Mouse (Mus musculus): Measurements from ENCODE around the gene Fto. TPM values are rescaled to one million over a fixed set of nuclear protein-coding genes. Genes with fewer than 3 reads are reported as not detected.
A peak's percentile ranks its signal among the peaks of the same experiment; 100 is the strongest.

Gene Fto
- polyA plus RNA-seq, 2 experiments = 10.0 to 15.6 TPM

GRCm38 (mm10) chr8:91359511-91359910 is 46.2 kb downstream of the Fto start:
- Histone ChIP-seq H3K4me3 (ENCODE audit: insufficient read depth in 1 of 2, low read depth in 2 of 2, low read length in 2 of 2) (no peak overlapping the region), H3K36me3 (replicated peaks; ENCODE audit: control insufficient read depth, insufficient read depth, low read depth) (no peaks in the 10 kb centered on the region), H3K27ac (no peak overlapping the region), H3K4me2 (ENCODE audit: low read depth) (no peak overlapping the region), H3K9ac (replicated peaks) (no peak overlapping the region), H3K9me3 (ENCODE audit: control insufficient read depth, low read length) (no peaks in the 10 kb centered on the region), H3K4me1 (replicated peaks; ENCODE audit: control insufficient read depth in 2 of 2, insufficient read depth in 2 of 2, low read length in 1 of 2) (peaks cover 0 to 10% of the 10 kb centered on the region in 2 experiments; a peak in 1 of 4 replicates), H3K27me3 (ENCODE audit: control insufficient read depth, insufficient read depth, low read length) (no peaks in the 10 kb centered on the region)
- DNase-seq (ENCODE audit: low read depth in 3 of 3, low spot score in 3 of 3) (no peak), ATAC-seq (ENCODE audit: insufficient read depth) (no peak)
- TF ChIP-seq EP300 (IDR thresholded peaks at IDR 0.05; ENCODE audit: low read depth) (no peak), CTCF (IDR thresholded peaks at IDR 0.05; ENCODE audit: low read depth) (no peak)
- 62% methylated on average over 9 of the region's 9 CpGs for WGBS (ENCODE audit: insufficient replicate concordance)

GRCm38 (mm10) chr8:91360644-91361357 is 47.5 kb downstream of the Fto start:
- WGBS (ENCODE audit: insufficient replicate concordance) = 40% methylated on average over 10 of the region's 10 CpGs
- no peak for DNase-seq (ENCODE audit: low read depth in 3 of 3, low spot score in 3 of 3)
- ATAC-seq (ENCODE audit: insufficient read depth) = no peak

GRCm38 (mm10) chr8:91363272-91363860 is 50.0 kb downstream of the Fto start:
- WGBS (ENCODE audit: insufficient replicate concordance) = 78% methylated on average over 10 of the region's 10 CpGs
- no peak overlapping the region for H3K27ac ChIP-seq
- no peaks in the 10 kb centered on the region for H3K36me3 ChIP-seq (replicated peaks; ENCODE audit: control insufficient read depth, insufficient read depth, low read depth)
- H3K4me2 ChIP-seq (ENCODE audit: low read depth) = no peak overlapping the region
- no peak for TF ChIP-seq EP300 (IDR thresholded peaks at IDR 0.05; ENCODE audit: low read depth)
- peak; percentile 48 for TF ChIP-seq CTCF (IDR thresholded peaks at IDR 0.05; ENCODE audit: low read depth)
- H3K4me1 ChIP-seq (replicated peaks; ENCODE audit: control insufficient read depth in 2 of 2, insufficient read depth in 2 of 2, low read length in 1 of 2) = peaks cover 0 to 4% of the 10 kb centered on the region in 2 experiments; a peak in 1 of 4 replicates
- H3K9ac ChIP-seq (replicated peaks) = no peak overlapping the region
- ATAC-seq (ENCODE audit: insufficient read depth) (no peak), DNase-seq (ENCODE audit: low read depth in 3 of 3, low spot score in 3 of 3) (no peak)
- no peaks in the 10 kb centered on the region for H3K9me3 ChIP-seq (ENCODE audit: control insufficient read depth, low read length)
- no peak overlapping the region for H3K4me3 ChIP-seq (ENCODE audit: insufficient read depth in 1 of 2, low read depth in 2 of 2, low read length in 2 of 2)
- no peaks in the 10 kb centered on the region for H3K27me3 ChIP-seq (ENCODE audit: control insufficient read depth, insufficient read depth, low read length)

More at GRCm38 (mm10) chr8:91360644-91361357, 47.5 kb downstream of the Fto start:
- Histone ChIP-seq H3K4me2 (ENCODE audit: low read depth) (no peak overlapping the region), H3K9me3 (ENCODE audit: control insufficient read depth, low read length) (no peaks in the 10 kb centered on the region), H3K4me1 (replicated peaks; ENCODE audit: control insufficient read depth in 2 of 2, insufficient read depth in 2 of 2, low read length in 1 of 2) (peaks cover 0 to 10% of the 10 kb centered on the region in 2 experiments; a peak in 1 of 4 replicates), H3K27me3 (ENCODE audit: control insufficient read depth, insufficient read depth, low read length) (no peaks in the 10 kb centered on the region), H3K9ac (replicated peaks) (no peak overlapping the region), H3K4me3 (ENCODE audit: insufficient read depth in 1 of 2, low read depth in 2 of 2, low read length in 2 of 2) (no peak overlapping the region), H3K27ac (no peak overlapping the region), H3K36me3 (replicated peaks; ENCODE audit: control insufficient read depth, insufficient read depth, low read depth) (no peaks in the 10 kb centered on the region)
- TF ChIP-seq CTCF (IDR thresholded peaks at IDR 0.05; ENCODE audit: low read depth) (no peak), EP300 (IDR thresholded peaks at IDR 0.05; ENCODE audit: low read depth) (no peak)

GRCm38 (mm10) chr8:91364216-91364615 is 50.9 kb downstream of the Fto start:
- no peaks in the 10 kb centered on the region for H3K9me3 ChIP-seq (ENCODE audit: control insufficient read depth, low read length)
- DNase-seq (ENCODE audit: low read depth in 3 of 3, low spot score in 3 of 3) = no peak
- TF ChIP-seq EP300 (IDR thresholded peaks at IDR 0.05; ENCODE audit: low read depth) (no peak), CTCF (IDR thresholded peaks at IDR 0.05; ENCODE audit: low read depth) (no peak)
- no peaks in the 10 kb centered on the region for H3K27me3 ChIP-seq (ENCODE audit: control insufficient read depth, insufficient read depth, low read length)
- no peak overlapping the region for H3K9ac ChIP-seq (replicated peaks)
- WGBS (ENCODE audit: insufficient replicate concordance) = 75% methylated on average over 6 of the region's 6 CpGs
- H3K27ac ChIP-seq = no peak overlapping the region
- no peak for ATAC-seq (ENCODE audit: insufficient read depth)
- no peak overlapping the region for H3K4me2 ChIP-seq (ENCODE audit: low read depth)
- no peak overlapping the region for H3K4me3 ChIP-seq (ENCODE audit: insufficient read depth in 1 of 2, low read depth in 2 of 2, low read length in 2 of 2)
- H3K4me1 ChIP-seq (replicated peaks; ENCODE audit: control insufficient read depth in 2 of 2, insufficient read depth in 2 of 2, low read length in 1 of 2) = peaks cover 0 to 1% of the 10 kb centered on the region in 2 experiments; a peak in 1 of 4 replicates
- no peaks in the 10 kb centered on the region for H3K36me3 ChIP-seq (replicated peaks; ENCODE audit: control insufficient read depth, insufficient read depth, low read depth)

GRCm38 (mm10) chr8:91365804-91366203 is 52.5 kb downstream of the Fto start:
- no peaks in the 10 kb centered on the region for H3K27me3 ChIP-seq (ENCODE audit: control insufficient read depth, insufficient read depth, low read length)
- DNase-seq (ENCODE audit: low read depth in 3 of 3, low spot score in 3 of 3) (no peak), ATAC-seq (ENCODE audit: insufficient read depth) (no peak)
- H3K4me3 ChIP-seq (ENCODE audit: insufficient read depth in 1 of 2, low read depth in 2 of 2, low read length in 2 of 2) = no peak overlapping the region
- no peaks in the 10 kb centered on the region for H3K9me3 ChIP-seq (ENCODE audit: control insufficient read depth, low read length)
- no peak overlapping the region for H3K27ac ChIP-seq
- no peak overlapping the region for H3K4me2 ChIP-seq (ENCODE audit: low read depth)
- no peak overlapping the region for H3K9ac ChIP-seq (replicated peaks)
- TF ChIP-seq CTCF (IDR thresholded peaks at IDR 0.05; ENCODE audit: low read depth) (no peak), EP300 (IDR thresholded peaks at IDR 0.05; ENCODE audit: low read depth) (no peak)
- peaks cover 0 to 4% of the 10 kb centered on the region in 2 experiments; a peak in 2 of 4 replicates for H3K4me1 ChIP-seq (replicated peaks; ENCODE audit: control insufficient read depth in 2 of 2, insufficient read depth in 2 of 2, low read length in 1 of 2)
- H3K36me3 ChIP-seq (replicated peaks; ENCODE audit: control insufficient read depth, insufficient read depth, low read depth) = no peaks in the 10 kb centered on the region

All from liver, embryonic 14.5 days (tissue).